Mouse (Mus musculus): ENCODE measurements around the gene Lgi4.

- TF ChIP-seq MAFK (IDR thresholded peaks at IDR 0.05; ENCODE audit: insufficient read depth, low read depth, low read length) (no peak), HCFC1 (IDR thresholded peaks at IDR 0.05; ENCODE audit: borderline replicate concordance, insufficient read depth, low read length) (no peak), ZNF384 (IDR thresholded peaks at IDR 0.05; ENCODE audit: low read depth, low read length) (no peak)
Observed at GRCm38 (mm10) chr7:31096892-31097564, 37.9 kb downstream of the Lgi4 start.
